Mouse (Mus musculus) mouse trophoblast stem cell (cell line): ENCODE data around the gene Pnpla3.

ENCODE experiments used
- in situ Hi-C, 2 experiments: fragments of 300-500 bp; cut with MseI, MboI; formaldehyde crosslinking; loops; 2 replicates in 1 of 2; 3 replicates in 1 of 2; pipeline ENCODE4 v1.15.1; 2025

Gene Pnpla3

DNA sequence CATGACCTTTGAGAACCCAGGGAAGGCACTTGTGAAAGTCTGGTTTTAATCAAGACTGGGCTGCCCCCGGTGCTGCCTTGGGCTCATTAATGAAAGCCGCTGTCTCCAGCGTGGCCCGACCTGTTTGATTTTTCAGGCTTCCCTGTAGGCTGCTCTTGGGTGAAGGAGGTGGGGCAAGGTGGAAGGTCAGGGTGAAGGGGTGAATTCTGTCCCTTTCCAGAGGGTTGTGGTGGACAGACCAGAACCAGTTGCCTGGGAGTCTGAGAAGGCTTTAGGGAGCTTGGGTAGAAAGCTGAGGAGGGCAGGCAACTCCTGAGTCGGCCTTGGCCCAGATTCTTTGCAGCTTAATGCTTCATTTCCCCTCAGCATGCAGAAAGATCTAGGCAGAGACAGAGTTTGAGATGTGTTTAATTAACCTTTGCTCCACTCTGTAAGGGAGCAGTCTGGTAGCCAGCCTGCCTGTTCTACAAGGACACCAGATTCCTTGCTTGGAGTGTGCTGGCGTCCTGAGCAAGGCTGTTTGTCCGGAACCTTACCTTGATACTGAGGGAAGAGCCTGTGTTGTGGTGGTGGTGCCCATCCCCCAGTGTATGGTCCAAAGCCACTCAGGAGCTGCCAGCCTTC lies 48.9 kb downstream of the Pnpla3 start:
- in situ Hi-C loops: no loop called here

DNA sequence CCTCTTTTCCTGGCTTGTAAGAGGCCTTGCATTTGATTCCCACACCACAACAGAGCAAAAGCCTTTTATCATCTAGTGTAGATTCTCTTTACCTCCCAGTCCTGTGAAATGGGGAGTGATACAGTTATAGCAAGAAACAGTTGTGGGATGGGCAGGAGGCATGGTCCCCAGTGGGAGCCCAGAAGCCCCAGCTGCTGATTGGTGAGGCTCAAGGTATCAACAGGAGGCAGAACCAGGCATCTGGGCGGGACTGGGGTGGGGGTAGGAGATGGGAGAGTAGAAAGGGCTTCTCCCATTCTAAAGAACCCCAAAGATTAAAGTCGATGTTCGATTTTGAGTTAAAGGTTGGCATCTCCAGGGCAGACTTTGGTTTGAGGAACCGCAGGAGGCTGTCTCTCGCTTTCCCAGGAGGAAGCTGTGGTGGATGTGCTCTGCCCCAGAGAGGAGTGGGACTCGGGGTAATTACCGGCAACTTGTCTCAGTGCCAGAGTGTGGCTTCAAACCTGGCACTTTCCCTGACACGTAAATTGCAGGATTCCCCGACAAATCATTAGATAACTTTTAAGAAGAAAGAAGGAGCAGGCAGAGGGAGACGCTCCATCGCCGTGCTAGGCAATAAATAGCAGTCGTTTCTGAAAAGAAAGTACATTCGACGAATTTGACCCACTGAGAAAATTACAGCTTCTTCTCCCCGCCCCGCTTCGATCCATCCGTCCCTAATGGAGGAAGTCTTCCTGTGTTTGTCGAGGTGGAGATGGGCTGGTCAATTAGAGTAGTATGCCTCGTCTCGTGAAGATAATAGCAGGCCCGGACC lies 50.5 kb downstream of the Pnpla3 start:
- in situ Hi-C loops: no loop called here

DNA sequence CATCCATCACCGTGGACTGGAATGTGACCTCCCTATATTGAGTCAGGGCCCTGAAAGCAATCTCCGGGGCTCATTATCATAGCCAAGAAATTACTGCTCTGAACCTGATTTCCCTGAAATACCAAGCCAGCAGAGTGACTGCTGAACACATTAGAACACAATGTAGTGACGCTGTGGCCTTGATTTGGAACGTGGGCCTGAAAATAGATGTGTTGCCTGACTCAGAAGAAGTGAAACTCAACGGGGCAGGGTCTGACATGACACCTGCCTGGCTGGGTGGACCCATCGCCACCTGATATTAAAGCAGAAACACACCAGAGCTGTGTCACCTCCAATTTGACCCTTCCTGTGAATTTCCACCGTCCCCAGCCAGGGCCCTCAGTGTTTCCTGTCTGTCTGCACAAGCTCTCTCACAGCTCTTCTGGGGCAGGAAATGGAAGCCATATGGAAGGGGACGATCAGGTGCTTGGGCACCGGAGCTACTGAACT lies 51.2 kb downstream of the Pnpla3 start:
- in situ Hi-C loops: no loop called here

DNA sequence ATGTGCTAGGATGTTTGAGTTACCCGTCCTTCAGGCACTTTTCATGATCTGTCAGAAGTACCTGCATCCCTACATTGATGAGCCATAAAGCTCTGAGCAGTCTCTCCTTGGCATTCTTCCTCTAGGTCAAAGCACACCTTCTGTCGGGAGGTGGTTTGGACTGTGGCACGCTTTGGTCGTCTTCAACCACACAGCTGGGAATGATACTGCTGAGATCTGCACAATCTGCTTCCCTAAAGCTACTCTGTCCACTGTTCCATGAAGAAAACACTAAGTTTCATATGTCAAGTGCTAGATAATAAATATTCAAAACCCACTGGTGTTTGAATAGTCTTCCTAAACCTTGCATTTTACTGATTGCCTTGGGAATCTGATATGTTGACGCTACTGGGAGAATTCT lies 53.9 kb downstream of the Pnpla3 start:
- in situ Hi-C loops: no loop called here

DNA sequence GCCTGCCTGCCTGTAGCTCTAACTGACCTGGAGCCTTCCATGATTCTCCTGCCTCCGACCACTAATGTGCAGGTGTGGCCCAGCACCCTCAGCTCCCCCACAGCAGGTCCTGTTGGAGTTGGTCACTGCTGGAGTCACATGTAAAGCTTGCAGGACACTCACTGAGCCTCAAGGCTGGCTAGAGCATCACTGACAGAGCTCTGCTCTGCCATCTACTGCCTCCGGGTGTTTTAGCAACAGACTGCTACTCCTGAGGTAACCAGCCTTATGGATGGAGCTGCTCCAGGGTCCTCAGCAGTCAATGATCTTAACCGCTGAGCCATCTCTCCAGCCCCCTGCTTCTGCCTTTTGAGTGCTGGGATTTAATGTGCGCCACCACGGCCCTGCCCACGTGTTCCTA lies 55.8 kb downstream of the Pnpla3 start:
- in situ Hi-C loops: no loop called here

DNA sequence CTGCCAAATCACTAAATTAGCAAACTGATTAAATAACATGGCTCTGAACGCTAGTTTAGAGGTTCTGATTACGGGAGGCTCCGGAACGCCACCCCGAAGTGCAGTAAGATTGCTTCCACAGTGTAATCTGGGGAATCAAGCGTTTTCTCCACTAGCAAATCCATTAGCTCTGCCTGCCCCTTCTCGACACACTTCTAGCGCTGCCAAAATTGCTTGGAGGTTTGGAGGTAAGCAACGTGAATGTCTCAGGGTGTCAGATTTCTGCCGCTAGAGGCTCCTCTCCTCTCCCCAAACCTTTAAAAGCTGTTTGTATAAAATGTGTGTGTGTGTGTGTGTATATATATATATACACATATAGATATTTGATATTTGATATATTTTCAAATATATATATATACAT lies 57.1 kb downstream of the Pnpla3 start:
- in situ Hi-C loops: no loop called here

DNA sequence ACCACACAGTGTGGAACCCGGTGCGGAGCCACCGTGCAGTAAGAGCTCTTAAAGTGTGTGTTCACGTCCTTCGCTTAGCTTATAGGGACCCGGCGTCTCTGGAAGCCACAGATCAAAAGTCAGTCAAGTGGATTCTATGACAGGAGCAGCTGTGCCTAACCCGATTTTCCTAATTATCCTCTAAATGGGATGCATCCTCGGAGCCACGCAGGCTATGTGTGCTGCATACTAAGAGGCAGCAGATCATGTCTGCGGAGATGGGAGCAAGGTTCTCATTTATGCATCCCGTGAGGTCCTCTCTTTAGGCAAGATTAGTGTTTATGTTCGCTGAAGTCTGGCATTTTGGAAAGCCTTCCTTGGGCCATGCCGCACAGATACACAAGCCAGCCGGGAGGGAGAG lies 59.3 kb downstream of the Pnpla3 start:
- in situ Hi-C loops: no loop called here

DNA sequence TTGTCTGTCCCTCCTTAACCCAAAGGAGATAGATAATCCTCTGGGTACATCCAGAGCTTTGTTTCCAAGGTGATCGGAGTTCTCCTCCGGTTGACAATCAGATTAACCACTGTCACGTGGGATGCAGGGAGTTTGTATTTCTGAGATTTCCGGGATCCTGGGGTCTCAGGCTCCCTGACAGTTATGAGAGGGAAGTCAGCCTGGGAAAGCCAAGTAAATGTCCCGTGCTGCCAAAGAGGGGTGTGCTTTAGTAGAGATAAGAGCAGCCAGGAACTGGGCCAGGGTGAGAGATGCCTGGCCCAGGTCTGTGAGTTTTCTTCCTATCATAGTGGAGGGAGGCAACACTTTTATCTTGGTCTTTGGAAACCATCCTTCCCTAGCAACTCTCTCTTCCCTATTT lies 63.0 kb downstream of the Pnpla3 start:
- in situ Hi-C loops: no loop called here

DNA sequence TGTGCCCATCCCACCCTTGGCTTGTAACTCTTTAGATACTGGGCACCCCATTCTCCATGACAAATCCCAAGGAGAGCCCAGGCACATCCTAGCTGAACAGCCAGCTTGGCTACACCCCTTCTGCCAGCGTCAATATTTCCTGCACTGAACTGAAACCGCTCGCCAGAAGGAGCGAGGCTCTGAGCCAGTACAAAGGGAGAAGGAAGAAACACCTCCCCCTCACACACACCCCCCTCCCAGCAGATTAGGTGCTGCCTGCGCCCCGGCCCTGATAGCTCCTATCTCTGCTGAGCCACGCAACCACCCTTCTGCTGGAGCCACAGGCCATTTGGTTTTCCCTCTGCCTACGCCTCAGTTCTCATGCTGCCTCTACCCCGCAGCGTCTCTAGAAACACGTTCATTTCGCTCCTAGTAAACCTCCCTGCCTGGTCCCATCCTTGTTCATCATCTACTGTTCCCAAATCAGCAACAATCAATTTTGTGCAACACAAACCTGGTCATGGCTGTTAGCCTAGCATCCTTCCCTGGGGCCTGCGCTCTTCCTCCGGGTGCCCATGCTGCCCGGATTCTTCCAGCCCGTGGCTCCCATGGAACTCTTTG lies 63.6 kb downstream of the Pnpla3 start:
- in situ Hi-C loops: no loop called here

DNA sequence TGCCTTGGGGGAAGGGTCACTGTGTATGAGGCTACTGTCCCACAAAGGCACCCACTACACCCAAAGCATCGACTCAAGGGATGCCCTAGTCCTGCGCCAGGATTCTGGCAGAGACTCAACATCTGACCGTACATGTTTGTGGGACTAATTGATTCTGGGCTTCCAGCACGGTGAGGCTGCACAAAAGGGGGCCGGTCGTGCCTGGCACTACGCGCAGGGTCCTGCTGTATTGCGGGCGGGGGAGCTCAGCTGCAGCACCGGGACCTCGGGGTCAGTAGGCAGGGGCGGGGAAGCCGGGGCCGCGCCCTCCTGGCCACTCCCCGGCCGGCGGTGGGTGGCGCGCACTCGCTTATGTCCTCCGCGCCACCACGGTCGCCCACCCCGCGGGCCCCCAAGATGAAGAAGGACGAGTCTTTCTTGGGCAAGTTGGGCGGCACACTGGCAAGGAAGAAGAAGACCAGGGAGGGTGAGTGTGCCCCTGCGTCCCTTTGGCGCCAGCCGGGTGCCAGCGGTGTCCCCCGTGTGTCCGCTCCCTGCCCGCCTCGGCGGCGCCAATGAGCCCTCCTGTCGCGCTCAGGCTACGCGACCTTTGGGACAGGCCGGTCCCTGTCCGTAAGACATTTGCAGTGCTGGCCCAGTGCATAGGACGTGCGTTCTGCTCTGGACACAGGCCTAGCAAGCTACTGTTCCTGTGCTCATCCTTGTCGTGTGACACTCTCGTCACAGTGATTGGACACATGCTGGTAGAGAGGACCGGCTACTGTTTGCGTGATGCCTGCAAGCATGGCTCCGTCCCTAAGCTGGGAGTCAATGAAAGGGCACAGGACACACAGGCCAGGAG lies 64.3 kb downstream of the Pnpla3 start, which contains the start of gene Parvb:
TSS of gene Parvb (plus strand) at position 323 of the 841 bp plus-strand sequence.
- in situ Hi-C loops: no loop called here

DNA sequence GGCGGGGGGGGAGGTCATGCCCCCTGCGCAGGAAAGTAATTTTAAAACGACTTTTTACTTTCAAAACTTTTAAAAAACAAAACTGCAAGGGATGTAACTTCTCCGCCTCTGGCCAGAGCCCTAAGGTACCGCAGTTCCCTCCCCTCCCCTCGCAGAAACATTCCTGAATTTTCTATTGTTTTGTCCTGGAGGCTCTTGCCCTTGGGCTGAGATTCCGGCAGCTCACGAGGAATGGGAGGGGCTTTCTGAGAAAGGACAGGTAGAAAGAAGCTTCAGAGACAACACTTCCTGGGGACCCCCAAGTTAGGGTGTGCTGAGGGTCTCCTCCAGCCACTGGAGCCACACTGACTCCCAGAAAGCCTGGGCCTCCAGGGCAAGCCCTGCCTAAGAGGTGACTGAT lies 65.0 kb downstream of the Pnpla3 start:
- in situ Hi-C loops: no loop called here

DNA sequence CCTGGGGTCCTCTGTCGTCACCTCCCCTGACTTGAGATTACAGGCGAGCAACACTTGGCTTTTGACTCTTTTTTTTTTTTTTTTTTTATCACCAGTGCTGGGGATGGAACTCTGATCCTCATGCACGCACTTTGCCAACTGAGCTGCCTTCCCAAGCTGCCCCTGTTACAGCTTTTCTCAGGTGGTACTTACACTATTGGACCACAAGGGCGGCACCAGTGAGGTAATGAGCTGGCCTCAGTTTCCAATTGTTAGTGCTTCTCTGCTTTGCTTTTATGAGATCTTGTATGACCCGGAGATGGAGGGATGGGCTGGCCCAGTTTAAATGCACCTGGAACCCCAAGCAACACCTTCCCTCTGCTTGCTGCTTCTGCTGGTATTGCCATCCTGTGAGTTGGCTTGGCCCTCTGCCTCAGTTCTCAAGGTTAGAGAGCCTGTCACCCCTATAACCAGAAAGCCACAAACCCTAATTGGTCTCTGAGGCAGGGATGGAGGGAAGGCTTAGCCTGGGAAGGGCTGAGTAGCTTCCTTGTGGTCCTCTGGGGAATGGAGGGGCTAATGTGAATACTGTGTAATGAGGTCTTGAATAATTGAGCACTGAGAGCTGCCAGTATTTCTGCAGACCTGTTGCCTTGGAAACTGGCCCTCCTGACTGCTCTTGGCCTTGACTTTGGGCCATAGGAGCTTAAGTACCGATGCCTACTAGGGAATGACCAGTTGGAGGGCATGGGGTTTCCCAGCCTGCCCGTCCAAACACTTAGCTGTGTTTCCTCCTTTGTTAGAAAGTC lies 67.4 kb downstream of the Pnpla3 start:
- in situ Hi-C loops: no loop called here

DNA sequence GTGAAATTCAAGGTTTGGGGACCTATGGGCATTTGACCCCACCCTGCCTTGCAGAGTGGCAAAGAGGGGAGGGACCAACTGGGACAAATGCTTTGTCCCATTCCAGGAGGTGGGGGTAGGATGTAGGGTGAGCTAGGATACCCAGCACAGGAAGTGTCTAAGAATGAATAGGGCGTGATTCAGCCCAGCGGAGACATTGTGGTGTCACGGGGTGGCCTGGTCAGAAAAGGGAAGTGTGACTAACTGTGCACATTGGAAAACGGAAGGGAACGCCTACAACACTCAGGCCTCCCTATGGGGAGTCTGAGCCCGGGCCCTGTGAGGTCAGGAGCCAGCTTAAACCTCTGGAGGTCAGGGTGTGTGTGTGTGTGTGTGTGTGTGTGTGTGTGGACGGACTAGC lies 68.0 kb downstream of the Pnpla3 start:
- in situ Hi-C loops: no loop called here
